Mouse (Mus musculus): ENCODE data around the gene Carmil1. TPM values are rescaled to one million over a fixed set of nuclear protein-coding genes. Genes with fewer than 3 reads are reported as not detected.

Gene Carmil1
- total and polyA plus RNA-seq, 3 experiments = 0.15 to 1.2 TPM; not detected in 1

DNA sequence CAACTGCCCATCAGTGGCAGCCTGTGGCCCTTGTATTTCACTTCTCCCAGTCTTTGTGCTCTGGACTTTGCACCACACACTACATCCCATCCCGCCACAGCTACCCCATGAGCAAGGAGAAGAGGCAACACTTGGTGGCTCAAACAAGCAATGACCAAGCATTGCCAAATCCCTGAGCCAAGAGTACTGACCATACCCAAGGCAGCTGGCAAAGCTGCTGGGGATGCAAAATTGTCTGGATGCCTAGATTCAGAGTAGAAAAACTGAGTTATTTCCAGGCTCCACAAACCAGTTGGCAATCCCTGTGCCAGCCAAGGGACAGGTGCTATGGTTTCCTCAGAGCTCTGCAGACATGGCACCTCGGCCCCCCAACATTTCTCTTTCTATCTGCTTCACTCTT lies 279.5 kb downstream of the Carmil1 start:
- Histone ChIP-seq H3K79me2 (ENCODE audit: control insufficient read depth, insufficient read depth, low read length, poor library complexity) (no peaks in the 10 kb centered on the region), H3K9me3 (replicated peaks; ENCODE audit: insufficient read depth, low read length) (no peaks in the 10 kb centered on the region), H3K36me3 (ENCODE audit: control insufficient read depth in 1 of 2, insufficient read depth in 2 of 2, low read length in 2 of 2) (no peaks in the 10 kb centered on the region), H3K4me3 (ENCODE audit: control insufficient read depth in 1 of 2, insufficient read depth in 1 of 2, low read depth in 2 of 2, low read length in 2 of 2) (no peak overlapping the region), H3K9ac (ENCODE audit: control insufficient read depth, low read depth, low read length, poor library complexity, severe bottlenecking) (no peak overlapping the region), H3K27me3 (ENCODE audit: control insufficient read depth in 1 of 2, insufficient read depth in 2 of 2, low read length in 2 of 2) (peaks cover 0 to under 1% of the 10 kb centered on the region in 2 experiments; a peak in 1 of 4 replicates), H3K4me1 (ENCODE audit: control insufficient read depth in 1 of 2, insufficient read depth in 2 of 2, low read length in 2 of 2) (no peaks in the 10 kb centered on the region), H3K27ac (ENCODE audit: control insufficient read depth, low read depth, low read length) (no peak overlapping the region)
- TF ChIP-seq RCOR1 (IDR thresholded peaks at IDR 0.05; ENCODE audit: low read depth, low read length) = no peak
- TF ChIP-seq ZKSCAN1 (IDR thresholded peaks at IDR 0.05; ENCODE audit: low read depth, low read length) = no peak
- TF ChIP-seq POLR2AphosphoS2 (IDR thresholded peaks at IDR 0.05; ENCODE audit: low read length) = no peak
- no peak for TF ChIP-seq HCFC1 (IDR thresholded peaks at IDR 0.05; ENCODE audit: low read depth, low read length)
- no peak for TF ChIP-seq NELFE (IDR thresholded peaks at IDR 0.05; ENCODE audit: low read depth, low read length)
- no peak for TF ChIP-seq CTCF (IDR thresholded peaks at IDR 0.05 in 2 of 3, conservative IDR thresholded peaks at IDR 0.05 in 1 of 3; ENCODE audit: control insufficient read depth in 1 of 3, insufficient read depth in 1 of 3, low read depth in 2 of 3, low read length in 3 of 3, poor library complexity in 1 of 3, severe bottlenecking in 1 of 3)
- no peak for TF ChIP-seq MYB (IDR thresholded peaks at IDR 0.05; ENCODE audit: low read depth, low read length)
- TF ChIP-seq MXI1 (IDR thresholded peaks at IDR 0.05; ENCODE audit: low read depth, low read length) = no peak
- TF ChIP-seq TCF12 (IDR thresholded peaks at IDR 0.05; ENCODE audit: low read depth, low read length) = no peak
- TF ChIP-seq MEF2A (IDR thresholded peaks at IDR 0.05; ENCODE audit: extremely low read depth, insufficient replicate concordance, low read depth, low read length, poor library complexity, severe bottlenecking) = no peak
- no peak for TF ChIP-seq MYC (IDR thresholded peaks at IDR 0.05; ENCODE audit: low read depth, low read length)
- TF ChIP-seq CHD2 (IDR thresholded peaks at IDR 0.05; ENCODE audit: low read length) = no peak
- no peak for TF ChIP-seq POLR2AphosphoS5 (IDR thresholded peaks at IDR 0.05; ENCODE audit: borderline replicate concordance, low read depth, low read length)
- no peak for TF ChIP-seq MAZ (IDR thresholded peaks at IDR 0.05; ENCODE audit: low read depth, low read length)
- no peak for TF ChIP-seq GATA1 (IDR thresholded peaks at IDR 0.05; ENCODE audit: low read depth, low read length)
- TF ChIP-seq ELF1 (IDR thresholded peaks at IDR 0.05; ENCODE audit: low read depth, low read length) = no peak
- TF ChIP-seq GABPA (IDR thresholded peaks at IDR 0.05; ENCODE audit: low read depth, low read length) = no peak
- no peak for DNase-seq (ENCODE audit: low read depth, low spot score)

DNA sequence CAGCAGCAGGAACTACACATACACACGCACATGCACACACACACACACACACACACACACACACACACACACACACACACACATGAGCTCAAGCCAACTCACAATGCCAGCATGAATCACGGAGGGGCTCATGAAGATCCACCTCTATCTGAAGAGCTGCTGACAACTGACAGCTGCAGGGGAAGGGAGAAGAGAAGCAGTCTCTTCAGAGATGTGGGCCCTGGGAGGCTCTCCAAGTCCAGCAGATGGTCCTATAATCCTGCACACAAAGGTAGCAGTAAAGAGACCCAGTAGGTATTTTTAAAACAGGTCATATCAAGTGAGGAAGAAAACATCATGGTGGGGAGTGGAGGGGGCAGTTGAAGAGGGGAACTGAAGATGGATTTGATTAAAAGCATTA lies 281.8 kb downstream of the Carmil1 start:
- no peaks in the 10 kb centered on the region for H3K36me3 ChIP-seq (ENCODE audit: control insufficient read depth in 1 of 2, insufficient read depth in 2 of 2, low read length in 2 of 2)
- no peaks in the 10 kb centered on the region for H3K4me1 ChIP-seq (ENCODE audit: control insufficient read depth in 1 of 2, insufficient read depth in 2 of 2, low read length in 2 of 2)
- no peak overlapping the region for H3K9ac ChIP-seq (ENCODE audit: control insufficient read depth, low read depth, low read length, poor library complexity, severe bottlenecking)
- TF ChIP-seq MEF2A (IDR thresholded peaks at IDR 0.05; ENCODE audit: extremely low read depth, insufficient replicate concordance, low read depth, low read length, poor library complexity, severe bottlenecking) (no peak), GABPA (IDR thresholded peaks at IDR 0.05; ENCODE audit: low read depth, low read length) (no peak), MAX (IDR thresholded peaks at IDR 0.05; ENCODE audit: low read length) (no peak), ETS1 (IDR thresholded peaks at IDR 0.05; ENCODE audit: low read depth, low read length) (no peak), SMC3 (IDR thresholded peaks at IDR 0.05; ENCODE audit: low read depth, low read length) (no peak), USF2 (IDR thresholded peaks at IDR 0.05; ENCODE audit: borderline replicate concordance in 1 of 2, insufficient read depth in 1 of 2, low read depth in 1 of 2, low read length in 2 of 2) (no peak), TAL1 (IDR thresholded peaks at IDR 0.05; ENCODE audit: low read length) (no peak), POLR2A (IDR thresholded peaks at IDR 0.05; ENCODE audit: control insufficient read depth in 1 of 2, insufficient read depth in 1 of 2, low read depth in 1 of 2, low read length in 2 of 2, poor library complexity in 1 of 2) (no peak), GATA1 (IDR thresholded peaks at IDR 0.05; ENCODE audit: low read depth, low read length) (no peak), RAD21 (IDR thresholded peaks at IDR 0.05; ENCODE audit: low read depth, low read length) (no peak), NELFE (IDR thresholded peaks at IDR 0.05; ENCODE audit: low read depth, low read length) (no peak), KAT2A (conservative IDR thresholded peaks at IDR 0.05; ENCODE audit: low read depth, low read length) (no peak), E2F4 (IDR thresholded peaks at IDR 0.05; ENCODE audit: borderline replicate concordance, low read depth, low read length) (no peak), ZKSCAN1 (IDR thresholded peaks at IDR 0.05; ENCODE audit: low read depth, low read length) (no peak), TBP (IDR thresholded peaks at IDR 0.05; ENCODE audit: low read depth, low read length) (no peak), CHD2 (IDR thresholded peaks at IDR 0.05; ENCODE audit: low read length) (no peak), MAFK (IDR thresholded peaks at IDR 0.05; ENCODE audit: borderline replicate concordance, low read depth, low read length) (no peak), CTCF (IDR thresholded peaks at IDR 0.05 in 2 of 3, conservative IDR thresholded peaks at IDR 0.05 in 1 of 3; ENCODE audit: control insufficient read depth in 1 of 3, insufficient read depth in 1 of 3, low read depth in 2 of 3, low read length in 3 of 3, poor library complexity in 1 of 3, severe bottlenecking in 1 of 3) (no peak), BHLHE40 (IDR thresholded peaks at IDR 0.05; ENCODE audit: borderline replicate concordance, low read depth, low read length) (no peak)
- H3K27ac ChIP-seq (ENCODE audit: control insufficient read depth, low read depth, low read length) = no peak overlapping the region
- H3K27me3 ChIP-seq (ENCODE audit: control insufficient read depth in 1 of 2, insufficient read depth in 2 of 2, low read length in 2 of 2) = peaks cover 3 to 6% of the 10 kb centered on the region in 2 experiments; a peak in 3 of 4 replicates
- DNase-seq (ENCODE audit: low read depth, low spot score) = no peak
- no peaks in the 10 kb centered on the region for H3K79me2 ChIP-seq (ENCODE audit: control insufficient read depth, insufficient read depth, low read length, poor library complexity)
- H3K9me3 ChIP-seq (replicated peaks; ENCODE audit: insufficient read depth, low read length) = no peaks in the 10 kb centered on the region
- no peak overlapping the region for H3K4me3 ChIP-seq (ENCODE audit: control insufficient read depth in 1 of 2, insufficient read depth in 1 of 2, low read depth in 2 of 2, low read length in 2 of 2)

All from MEL (cell line).